Comparison of ENCODE assay signal across 9 mouse cellular contexts in genomic region chr7:108950312-108950761, GRCm38 (mm10). TPM values are rescaled to one million over a fixed set of nuclear protein-coding genes. Genes with fewer than 3 reads are reported as not detected.
DNase-seq lines count a peak whose midpoint lies in the region; ATAC-seq and TF ChIP-seq lines count a peak whose summit lies in the region.
"Had no signal": no experiment of that assay in that cellular context is flagged by ENCODE, and none has a peak within 500 bp of the region (broad histone marks: within the 10 kb centered on the region; RNA-seq: fewer than 3 reads in every experiment).

TSS of gene Tub (plus strand) at chr7:108950338.

- no peak for TF ChIP-seq CTCF in intestine, postnatal 0 days (IDR thresholded peaks at IDR 0.05; ENCODE audit: low read depth)

- no peak within 1 kb of the TSS for H3K27ac ChIP-seq in intestine, postnatal 0 days (ENCODE audit: low read depth, low read length)
- peak within 1 kb of the TSS; percentile 76 for H3K27ac ChIP-seq in midbrain, embryonic 14.5 days (replicated peaks; ENCODE audit: low read depth, low read length)
- H3K27ac ChIP-seq: macrophage had no signal

- no peak for ATAC-seq in intestine, postnatal 0 days
- ATAC-seq in midbrain, embryonic 14.5 days (ENCODE audit: low FRiP score, low TSS enrichment) = peak; percentile 79

- H3K9ac ChIP-seq in intestine, postnatal 0 days (ENCODE audit: low read depth, low read length) = no peak within 1 kb of the TSS
- peak within 1 kb of the TSS; percentile 68 for H3K9ac ChIP-seq in midbrain, embryonic 14.5 days (replicated peaks; ENCODE audit: low read length)

- intact Hi-C loops in heart, postnatal 25 days (cut with DNase I) = no loop called here
- intact Hi-C loops in left cerebral cortex, postnatal 4 days (cut with DNase I) = loop anchor here (5.0 kb wide), 1 partner anchor 62 kb away; no protein-coding TSS in a partner anchor

- H3K9me3 ChIP-seq in intestine, postnatal 0 days (ENCODE audit: control insufficient read depth) = no peaks in the 10 kb centered on the region
- no peaks in the 10 kb centered on the region for H3K9me3 ChIP-seq in midbrain, embryonic 14.5 days (ENCODE audit: control insufficient read depth, low read length)

- H3K4me2 ChIP-seq in intestine, postnatal 0 days (replicated peaks; ENCODE audit: low read depth) = peak within 1 kb of the TSS; percentile 63
- peak within 1 kb of the TSS; percentile 91 for H3K4me2 ChIP-seq in midbrain, embryonic 14.5 days (ENCODE audit: low read length)

- no peaks in the 10 kb centered on the region for H3K4me1 ChIP-seq in intestine, postnatal 0 days (replicated peaks; ENCODE audit: control insufficient read depth, insufficient read depth, low read length)
- no peaks in the 10 kb centered on the region for H3K4me1 ChIP-seq in midbrain, embryonic 14.5 days (ENCODE audit: control insufficient read depth, insufficient read depth, low read length)

- peak within 1 kb of the TSS; percentile 38 for H3K4me3 ChIP-seq in intestine, postnatal 0 days (ENCODE audit: low read depth, low read length)
- peak within 1 kb of the TSS; percentile 65 for H3K4me3 ChIP-seq in midbrain, embryonic 14.5 days (replicated peaks; ENCODE audit: low read depth, low read length)

- H3K36me3 ChIP-seq in intestine, postnatal 0 days (ENCODE audit: control insufficient read depth, insufficient read depth) = no peaks in the 10 kb centered on the region
- H3K36me3 ChIP-seq in midbrain, embryonic 14.5 days (ENCODE audit: control insufficient read depth, insufficient read depth, low read length) = peaks cover 4% of the 10 kb centered on the region; the same call in 1 of the 2 replicates

- H3K27me3 ChIP-seq in intestine, postnatal 0 days (replicated peaks; ENCODE audit: control insufficient read depth, insufficient read depth, low read length) = peaks cover 33% of the 10 kb centered on the region
- H3K27me3 ChIP-seq in midbrain, embryonic 14.5 days (ENCODE audit: control insufficient read depth, insufficient read depth, low read length) = peaks cover 13% of the 10 kb centered on the region

- peak; percentile 95 for DNase-seq in heart, adult 11 months
- no peak for DNase-seq in heart, postnatal 25 days (ENCODE audit: low spot score)
- peak; percentile 29 to 62 for DNase-seq in cerebellum, postnatal 4 days (ENCODE audit: low spot score in 2 of 2)
- DNase-seq in gastrocnemius, postnatal 4 days (ENCODE audit: low spot score in 2 of 2) = peak; percentile 25 to 38
- peak; percentile 72 for DNase-seq in left cerebral cortex, postnatal 4 days
- peak; percentile 96 for DNase-seq in midbrain, embryonic 14.5 days
- DNase-seq in spleen, postnatal 36 days (ENCODE audit: low spot score in 2 of 2) = peak; percentile 36 to 43

- 1% methylated on average over 43 of the region's 44 CpGs for WGBS in intestine, postnatal 0 days
- WGBS in midbrain, embryonic 14.5 days = under 1% methylated on average over 44 of the region's 44 CpGs

RNA-seq across cellular contexts. Expression of gene Tub, which starts in this region (rescaled TPM):
- total RNA-seq in heart, postnatal 25 days (2021) = under 1 TPM; 0.26 to 0.36 TPM
- 1 to 10 TPM; 5.7 to 8.3 TPM for total RNA-seq in gastrocnemius, postnatal 4 days (2021)
- 1.1 and 1.4 TPM in 2 replicates for polyA plus RNA-seq in intestine, postnatal 0 days (2015; fragmentation: Nextera tagmentation; extraction: Ambion mirVana)
- 100 to 1,000 TPM; 186 to 189 TPM for total RNA-seq in left cerebral cortex, postnatal 4 days (2021)
- polyA plus RNA-seq in midbrain, embryonic 14.5 days (2014; fragmentation: Nextera tagmentation; extraction: Ambion mirVana) = 39.3 and 47.4 TPM in 2 replicates
- polyA plus RNA-seq: macrophage had no signal

Comparison
In these comparisons a context has a peak if more than half of its experiments do, and no peak if none do; other contexts are left out.
1. RNA of gene Tub (total RNA-seq): 186 to 189 TPM in left cerebral cortex, postnatal 4 days; 5.7 to 8.3 TPM in gastrocnemius, postnatal 4 days and 0.26 to 0.36 TPM in heart, postnatal 25 days; every median in the first group is over 10 times any median in the second.
2. RNA of gene Tub (polyA plus RNA-seq): 39.3 to 47.4 TPM in midbrain, embryonic 14.5 days; 1.1 to 1.4 TPM in intestine, postnatal 0 days; every median in the first group is over 10 times any median in the second.